Mouse (Mus musculus) duodenum, adult 2 months (tissue): ENCODE results near the gene Btk. TPM values are rescaled to one million over a fixed set of nuclear protein-coding genes. Genes with fewer than 3 reads are reported as not detected.

Experiments
- polyA plus RNA-seq: library from polyadenylated mRNA; depleted of rRNA; stranded (reverse); fragments of >200 nt; gene quantifications from 2 replicates; pipeline ENCODE4 v1.2.3, GENCODE M21; 2012; ENCODE audit warnings: low replicate concordance; rRNA removed

Btk gene
- 0.06 and 0.24 TPM in 2 replicates for polyA plus RNA-seq

DNA sequence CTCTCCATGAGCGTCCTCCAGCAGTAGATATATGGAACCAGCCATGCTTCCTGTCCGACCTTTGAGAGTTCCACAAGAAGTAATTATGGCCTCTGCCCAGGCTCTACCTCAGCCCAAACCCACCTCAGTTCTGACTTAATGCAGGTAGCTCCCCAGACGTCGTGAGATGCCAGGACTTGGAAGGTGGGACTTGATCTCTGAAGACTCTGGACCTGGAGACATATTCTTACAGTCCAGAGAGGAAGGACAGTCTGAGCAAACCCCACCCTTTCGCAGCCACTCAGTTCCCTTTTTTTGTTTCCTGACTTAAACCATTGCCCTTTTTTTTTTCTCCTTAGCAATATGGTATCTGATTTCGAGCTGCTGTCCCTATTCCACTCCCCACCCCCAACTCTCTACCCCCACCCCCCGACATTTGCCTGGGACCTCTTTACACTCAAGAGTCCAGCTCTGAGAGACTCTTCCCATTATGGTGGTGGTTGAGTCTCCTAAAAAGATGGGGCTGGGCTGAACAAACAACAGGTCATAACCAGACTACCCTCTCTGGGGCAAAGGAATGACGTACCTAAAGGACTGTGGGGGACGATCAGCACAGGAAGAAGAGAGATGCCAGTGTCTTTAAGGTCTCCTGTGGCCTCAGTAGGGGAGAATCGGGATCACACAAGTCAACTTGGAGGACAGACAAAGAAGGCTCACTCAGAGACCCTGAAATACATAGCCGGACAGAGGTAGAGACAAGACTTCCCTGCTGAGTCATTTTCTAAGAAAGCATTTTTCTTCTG lies at the start of gene Btk:
Gene Btk, minus strand, starts transcription at position 683 of the 782 bp plus-strand sequence.

DNA sequence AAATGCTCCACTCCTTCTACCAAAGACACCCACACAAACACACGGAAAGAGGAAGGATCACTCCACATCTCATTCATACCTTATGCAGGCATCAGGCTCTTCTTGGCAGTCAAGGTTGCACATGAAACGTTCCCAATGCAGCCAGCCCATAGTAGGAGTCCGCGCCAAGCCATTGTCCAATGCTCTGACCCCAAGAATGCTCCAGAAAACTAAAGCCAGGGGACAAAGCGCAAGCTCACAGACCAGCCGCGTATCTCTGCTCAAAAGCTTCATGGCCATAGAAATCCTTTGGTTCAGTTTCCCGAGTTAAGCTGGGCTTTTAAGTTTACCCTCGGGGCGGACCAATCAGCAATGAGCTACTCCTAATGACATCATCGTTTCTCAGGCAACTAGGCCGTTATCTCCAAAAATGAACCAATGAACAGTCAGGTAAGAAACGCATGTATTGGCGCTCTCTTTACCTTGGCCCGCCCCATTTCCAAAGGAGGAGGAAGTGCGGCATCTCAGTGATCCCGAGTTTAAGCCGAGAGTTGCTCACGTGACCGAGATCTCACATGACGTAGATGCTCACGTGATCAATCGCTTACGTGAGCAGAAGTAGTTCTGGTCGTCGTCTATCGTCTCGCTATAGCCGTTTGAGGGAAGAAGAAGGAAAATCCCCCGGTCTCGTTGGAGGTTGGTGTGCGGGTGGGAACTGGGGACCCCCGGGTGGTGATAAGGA lies 17.4 kb upstream of the Btk start, which contains the start of the genes Gla and Hnrnph2:
Gene Gla, minus strand, starts transcription at position 467 of the 721 bp plus-strand sequence.
Gene Hnrnph2, plus strand, starts transcription at position 521 of the 721 bp plus-strand sequence.

DNA sequence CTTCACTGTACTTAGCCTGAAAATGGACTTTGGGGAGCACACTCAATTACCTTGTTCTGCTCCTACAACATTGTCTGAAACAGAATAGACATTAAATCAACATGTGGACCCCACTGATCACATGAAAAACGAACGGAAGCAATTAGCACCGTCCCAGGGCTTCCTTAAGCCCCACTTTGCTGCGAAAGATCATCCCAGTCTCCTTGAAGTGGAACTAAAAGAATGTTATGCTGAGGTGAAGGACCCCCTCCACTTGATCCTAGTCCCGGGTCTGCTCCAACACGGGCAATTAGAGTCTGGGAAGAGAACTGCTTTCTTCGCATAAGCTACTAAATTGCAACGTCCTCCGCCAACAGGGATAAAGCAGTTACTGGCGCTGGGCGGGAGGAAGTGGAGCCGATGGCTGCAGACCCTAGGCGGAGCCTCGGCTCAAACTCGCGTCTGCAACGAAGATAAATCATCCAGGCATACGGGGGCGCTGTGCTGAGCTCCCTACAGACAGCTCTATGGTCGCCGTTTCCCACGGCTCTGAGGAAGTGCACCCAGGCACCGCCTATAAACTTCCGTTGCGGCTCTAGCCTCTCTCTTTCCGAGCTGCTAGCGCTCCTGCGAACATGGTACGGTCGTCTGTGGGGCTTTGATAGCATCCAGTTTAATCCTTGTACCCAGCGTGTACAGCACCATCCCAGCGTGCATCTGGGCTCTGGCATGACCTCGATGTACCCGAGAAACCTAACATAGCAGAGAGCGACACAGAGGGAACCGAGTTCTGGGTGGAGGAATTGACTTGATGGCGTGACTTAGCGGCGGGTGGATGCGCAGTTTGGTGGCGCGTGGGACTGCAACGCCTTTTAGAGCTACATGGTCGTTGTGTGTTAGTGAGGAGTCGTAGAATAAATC lies 2.0 kb upstream of the Btk start, which contains the start of gene Rpl36a:
Gene Rpl36a, plus strand, starts transcription at position 552 of the 900 bp plus-strand sequence.

DNA sequence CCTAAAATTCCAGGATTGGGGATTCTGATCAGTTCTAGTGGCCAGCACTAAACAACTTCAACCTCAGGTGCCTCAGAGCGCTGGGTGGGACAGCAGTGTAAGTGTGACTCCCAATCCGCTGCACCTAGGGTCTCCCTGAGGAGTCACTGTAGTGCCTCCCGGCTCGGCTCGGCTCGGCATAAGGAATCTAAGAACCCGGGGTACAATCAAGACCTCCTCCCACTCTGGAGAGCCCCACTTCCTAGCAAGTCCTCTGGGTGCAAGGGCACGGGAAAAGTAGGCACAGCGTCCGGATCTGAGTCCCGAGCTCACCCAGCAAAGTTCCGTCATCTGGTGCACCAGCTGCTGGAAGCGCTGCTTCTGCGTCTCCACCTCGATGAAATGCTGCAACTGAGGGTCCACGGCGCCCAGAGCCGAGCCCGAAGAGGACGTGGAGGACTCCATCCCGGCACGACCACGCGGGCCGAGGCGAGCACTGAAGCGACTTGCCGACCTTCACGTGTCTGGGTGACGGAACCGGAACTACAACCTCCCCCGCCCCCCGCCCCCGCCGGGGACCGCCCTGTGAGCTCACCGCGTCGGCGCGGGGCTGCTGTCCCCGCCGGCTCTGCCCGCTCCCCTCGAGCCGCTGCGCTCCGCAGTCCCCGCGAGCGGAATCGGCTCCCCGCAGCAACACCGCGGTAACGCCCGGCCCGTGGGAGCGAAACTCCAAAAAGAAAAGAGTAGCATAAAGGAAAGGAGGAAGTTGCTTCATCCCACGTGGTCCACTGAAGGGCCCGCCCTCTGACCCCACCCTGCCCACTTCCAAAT lies 42.0 kb downstream of the Btk start, which contains the start of gene Timm8a1:
Gene Timm8a1, minus strand, starts transcription at position 721 of the 810 bp plus-strand sequence.

Other genes starting within 250 kb of the Btk start
- gene Drp2, start 179.0 kb downstream of the Btk start, polyA plus RNA-seq = 0.06 and 0.29 TPM in 2 replicates
- gene Taf7l, start 107.1 kb downstream of the Btk start, polyA plus RNA-seq = not detected in 2 replicates
- 0.20 and 0.37 TPM in 2 replicates for gene Timm8a1, start 41.7 kb downstream of the Btk start, polyA plus RNA-seq
- 8.7 and 12.2 TPM in 2 replicates for gene Rpl36a, start 2.1 kb upstream of the Btk start, polyA plus RNA-seq
- 0.53 and 1.1 TPM in 2 replicates for gene Gla, start 17.6 kb upstream of the Btk start, polyA plus RNA-seq
- gene Hnrnph2, start 17.6 kb upstream of the Btk start, polyA plus RNA-seq = 1.7 and 1.8 TPM in 2 replicates
- 0.02 and 0.08 TPM in 2 replicates for gene Armcx4, start 102.9 kb upstream of the Btk start, polyA plus RNA-seq
- 0.85 TPM in 1 of 2 replicates, not detected in the other for gene Armcx1, start 134.4 kb upstream of the Btk start, polyA plus RNA-seq
- 0.12 and 0.79 TPM in 2 replicates for gene Armcx6, start 167.8 kb upstream of the Btk start, polyA plus RNA-seq
- 0.60 and 1.1 TPM in 2 replicates for gene Armcx3, start 173.0 kb upstream of the Btk start, polyA plus RNA-seq
- 2.5 and 5.2 TPM in 2 replicates for gene Armcx2, start 225.7 kb upstream of the Btk start, polyA plus RNA-seq